Mouse (Mus musculus) left cerebral cortex, postnatal 4 days (tissue): ENCODE results near the gene Ifnab. TPM values are rescaled to one million over a fixed set of nuclear protein-coding genes. Genes with fewer than 3 reads are reported as not detected.
A peak's percentile ranks its signal among the peaks of the same experiment; 100 is the strongest.

Source experiments
- DNase-seq: peaks from one replicate; pipeline ENCODE4 v3.0.0-alpha.2; 2022
- intact Hi-C: fragments of 180-260 bp; cut with DNase I; formaldehyde crosslinking; loops from one replicate; pipeline ENCODE4 v1.15.1; 2025
- total RNA-seq, 2 experiments: library from RNA; stranded (reverse); gene quantifications; 2 replicates each; pipeline ENCODE4 v1.2.3; 2021

The Ifnab gene
- total RNA-seq, 2 experiments from 2014 or later, result not detected

DNA sequence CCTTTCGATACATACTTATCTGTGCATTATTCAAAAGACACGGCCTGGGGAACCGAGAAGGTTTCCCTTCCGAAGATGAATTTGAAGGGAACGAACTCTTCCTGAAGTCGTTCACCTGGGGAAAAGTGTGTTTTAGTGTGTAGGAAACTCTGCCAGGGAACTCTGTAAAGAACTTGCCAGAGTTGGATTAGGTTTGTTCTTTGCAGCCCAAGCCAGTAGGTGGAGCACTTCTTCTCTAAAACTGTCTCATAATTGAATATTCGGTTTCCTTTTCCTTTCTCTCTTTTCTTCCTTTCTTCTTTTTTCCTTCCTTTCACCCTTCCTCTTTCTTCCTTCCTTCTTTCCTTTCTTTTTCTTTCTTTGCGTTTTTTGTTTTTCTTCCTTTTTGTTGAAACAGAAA lies 10.8 kb downstream of the Ifnab start:
- no peak for DNase-seq

DNA sequence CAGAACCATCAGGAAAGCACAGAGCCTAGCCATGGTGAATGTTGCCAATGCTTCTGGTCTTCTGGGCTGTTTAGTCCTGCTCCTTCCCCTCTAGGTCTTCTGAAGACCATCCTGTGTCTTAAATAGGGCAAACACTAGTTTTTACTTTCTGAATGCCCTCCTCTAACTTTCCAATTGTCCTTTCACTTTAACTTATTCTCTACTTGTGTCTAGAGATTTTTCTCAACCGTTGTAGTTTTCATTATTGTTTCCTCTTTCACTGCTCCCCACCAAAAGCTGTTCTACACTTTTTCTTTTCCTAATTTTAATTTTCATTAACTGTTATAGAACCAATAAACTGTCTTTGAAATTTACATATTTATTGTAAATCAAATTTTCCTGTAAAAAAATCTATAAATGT lies 14.3 kb downstream of the Ifnab start, which contains the start of gene Ifna16:
TSS of gene Ifna16 (minus strand) at position 101 of the 400 bp plus-strand sequence.
- intact Hi-C loops, result no loop called here
- no peak for DNase-seq

More for the DNA sequence above, 10.8 kb downstream of the Ifnab start:
- intact Hi-C loops, result no loop called here

DNA sequence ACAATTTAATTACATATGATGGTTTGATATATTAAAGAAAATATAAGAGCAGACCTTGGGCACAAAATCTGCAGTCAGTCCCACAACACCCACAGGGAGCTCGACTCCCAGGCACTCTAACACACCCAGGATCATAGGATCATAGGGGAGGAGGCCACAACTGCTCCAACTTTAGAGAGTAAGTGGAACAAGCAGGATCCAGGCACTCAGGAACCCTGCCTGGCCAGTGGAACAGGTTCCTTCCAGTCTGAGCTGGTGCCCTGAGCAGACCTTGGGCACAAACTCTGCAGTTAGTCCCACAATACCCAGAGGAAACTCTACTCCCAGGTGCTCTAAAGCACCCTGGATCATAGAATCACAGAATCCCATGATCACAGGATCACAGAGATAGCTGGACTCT lies 35.7 kb downstream of the Ifnab start:
- no peak for DNase-seq
- intact Hi-C loops, result no loop called here

DNA sequence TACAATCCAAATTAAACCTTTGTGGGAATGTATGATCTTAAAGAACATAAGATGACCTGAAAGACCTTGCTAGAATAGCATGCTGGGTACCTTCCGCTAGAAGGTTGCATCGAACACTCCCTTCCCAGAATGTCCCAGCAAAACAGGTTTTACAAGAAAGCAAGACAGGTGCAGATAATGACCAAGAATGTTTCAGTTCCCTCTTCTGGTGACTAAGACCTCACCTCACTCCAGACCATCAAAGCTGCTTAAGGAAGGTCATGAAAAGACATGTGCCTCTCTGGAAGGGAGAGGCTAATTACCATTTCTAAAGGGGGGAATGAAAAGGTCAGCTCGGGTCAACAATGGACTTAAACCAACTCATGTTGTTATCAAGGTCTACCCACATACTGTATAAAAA lies 37.5 kb downstream of the Ifnab start:
- intact Hi-C loops, result no loop called here
- no peak for DNase-seq

DNA sequence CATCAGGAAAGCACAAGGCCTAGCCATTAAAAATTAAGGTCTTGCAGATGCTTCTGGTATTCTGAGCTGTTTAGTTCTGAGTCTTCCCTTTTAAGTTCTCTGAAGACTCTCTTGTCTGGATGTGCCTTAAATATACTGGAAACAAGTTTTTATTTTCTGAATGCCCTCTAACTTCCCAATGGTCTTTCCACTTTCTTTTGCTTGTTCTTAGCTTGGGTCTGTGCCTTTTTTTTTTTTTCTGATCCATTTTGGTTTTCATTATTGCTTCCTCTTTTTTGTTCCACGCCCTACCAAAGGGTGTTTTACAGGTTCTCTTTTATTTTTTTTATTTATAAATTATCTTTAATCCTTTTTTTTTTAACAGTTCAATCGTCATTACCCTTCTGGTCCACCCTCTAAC lies 46.8 kb downstream of the Ifnab start, which contains the start of gene Ifna13:
TSS of gene Ifna13 (minus strand) at position 101 of the 400 bp plus-strand sequence.
- intact Hi-C loops, result no loop called here
- no peak for DNase-seq

DNA sequence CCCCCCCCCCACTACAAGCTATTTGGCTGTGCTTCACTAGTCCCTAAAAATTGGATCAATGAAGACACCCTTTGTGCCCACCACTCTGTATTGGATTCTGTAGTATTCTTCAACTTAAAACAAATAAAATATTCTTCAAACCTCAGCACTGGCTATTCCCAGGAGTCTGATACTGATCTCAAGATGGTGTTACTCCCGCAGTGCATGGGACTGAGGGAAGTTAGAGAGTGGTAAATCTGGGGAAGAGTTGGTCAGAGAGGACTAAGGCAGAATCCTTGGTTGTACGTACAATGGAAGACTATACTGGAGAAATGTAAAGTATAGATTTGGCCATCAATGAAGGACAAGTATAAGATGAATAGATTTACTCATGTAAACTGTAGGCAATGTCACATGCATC lies 48.6 kb downstream of the Ifnab start:
- intact Hi-C loops, result no loop called here
- DNase-seq, result no peak

DNA sequence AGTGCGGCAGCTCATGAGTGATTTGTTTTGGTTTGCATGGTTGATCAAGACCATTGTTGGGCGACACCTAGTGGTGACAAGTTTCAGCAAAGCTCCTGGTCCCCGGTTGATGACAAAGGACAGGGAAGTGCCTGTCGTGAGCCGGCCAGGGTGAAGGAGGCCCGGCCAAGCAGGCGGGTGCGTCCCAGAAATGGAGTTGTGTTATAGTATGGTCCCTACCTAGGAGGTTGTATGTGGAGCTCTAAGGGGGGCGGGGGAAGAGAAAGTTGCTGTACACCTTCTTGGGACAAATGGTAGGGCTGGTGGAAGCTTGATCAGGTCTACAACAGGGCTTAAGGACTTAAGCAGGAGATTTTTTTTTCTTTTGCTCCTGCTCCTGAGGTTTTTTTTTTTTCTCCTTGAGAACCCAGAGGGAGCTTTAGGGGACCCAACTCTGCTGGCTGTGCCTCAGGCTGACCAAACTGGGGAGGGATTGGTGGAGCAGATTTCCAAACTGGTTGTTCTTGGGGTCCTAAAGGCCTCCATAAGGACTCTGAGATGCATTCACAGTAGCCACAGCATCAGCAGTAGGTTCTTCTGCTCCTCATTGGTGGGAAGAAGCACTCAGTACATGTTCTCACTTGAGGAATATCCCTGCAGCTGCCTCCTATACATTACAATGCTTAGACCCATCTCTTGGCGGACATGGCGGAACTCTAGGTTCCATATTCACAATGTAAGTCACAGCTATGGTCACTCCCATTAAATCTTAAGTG lies 49.9 kb downstream of the Ifnab start:
- DNase-seq, result peak; percentile 93
- intact Hi-C loops, result no loop called here

DNA sequence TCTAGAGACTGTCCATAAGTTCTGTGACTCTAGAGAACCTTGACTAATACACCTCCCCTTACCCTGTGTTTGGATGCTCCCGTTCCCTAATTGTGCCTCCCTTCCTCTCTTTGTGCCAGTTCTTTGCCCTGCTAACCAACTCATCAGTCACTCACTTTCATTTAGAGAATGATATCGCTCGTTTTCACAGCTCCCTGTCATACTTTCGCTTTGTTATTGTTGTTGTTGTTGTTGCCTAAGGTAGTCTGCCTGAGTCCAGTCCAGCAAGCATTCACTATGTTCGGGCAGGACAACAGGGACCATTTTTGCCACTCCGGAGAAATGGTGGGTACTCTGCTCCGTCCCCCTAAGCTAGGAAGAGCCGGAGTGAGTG lies 50.5 kb downstream of the Ifnab start:
- DNase-seq, result no peak
- intact Hi-C loops, result no loop called here

Other genes with a start within 250 kb of the Ifnab start
- not detected for gene Ifnb1, start 168.6 kb downstream of the Ifnab start, total RNA-seq
- gene Ifna15, start 133.1 kb downstream of the Ifnab start, total RNA-seq, result not detected
- gene Ifna14, start 119.6 kb downstream of the Ifnab start, total RNA-seq, result not detected
- not detected for gene Ifna9, start 99.0 kb downstream of the Ifnab start, total RNA-seq
- gene Ifna12, start 88.0 kb downstream of the Ifnab start, total RNA-seq, result not detected
- not detected for gene C87499, start 56.9 kb downstream of the Ifnab start, total RNA-seq
- gene Ifna13, start 46.9 kb downstream of the Ifnab start, total RNA-seq, result not detected
- gene Ifna16, start 14.4 kb downstream of the Ifnab start, total RNA-seq, result not detected
- not detected for gene Ifna2, start 7.4 kb downstream of the Ifnab start, total RNA-seq
- gene Gm26566, start 30.4 kb upstream of the Ifnab start, total RNA-seq, result 1 to 10 TPM; 1.5 to 1.7 TPM
- 100 to 1,000 TPM; 105 to 106 TPM for gene Klhl9, start 31.1 kb upstream of the Ifnab start, total RNA-seq
- not detected for gene Gm13271, start 63.5 kb upstream of the Ifnab start, total RNA-seq
- not detected for gene Gm13283, start 68.8 kb upstream of the Ifnab start, total RNA-seq
- not detected for gene Gm13290, start 82.5 kb upstream of the Ifnab start, total RNA-seq
- gene Gm13289, start 85.6 kb upstream of the Ifnab start, total RNA-seq, result not detected
- gene Gm13272, start 88.5 kb upstream of the Ifnab start, total RNA-seq, result not detected
- gene Ifnz, start 90.8 kb upstream of the Ifnab start, total RNA-seq, result not detected
- not detected for gene Gm13276, start 94.3 kb upstream of the Ifnab start, total RNA-seq
- gene Gm13277, start 97.3 kb upstream of the Ifnab start, total RNA-seq, result not detected
- not detected for gene Gm13278, start 100.2 kb upstream of the Ifnab start, total RNA-seq
- not detected for gene Gm13275, start 103.1 kb upstream of the Ifnab start, total RNA-seq
- not detected for gene Gm13279, start 106.0 kb upstream of the Ifnab start, total RNA-seq
- under 1 TPM in 1 of 2 experiments, not detected in 1; 0.24 TPM for gene Gm13285, start 108.3 kb upstream of the Ifnab start, total RNA-seq
- gene Gm13287, start 111.9 kb upstream of the Ifnab start, total RNA-seq, result not detected
- not detected for gene Gm13288, start 114.2 kb upstream of the Ifnab start, total RNA-seq
- gene Ifna7, start 124.9 kb upstream of the Ifnab start, total RNA-seq, result not detected
- not detected for gene Ifna11, start 128.6 kb upstream of the Ifnab start, total RNA-seq
- not detected for gene Ifna6, start 136.1 kb upstream of the Ifnab start, total RNA-seq
- not detected for gene Ifna5, start 144.2 kb upstream of the Ifnab start, total RNA-seq
- gene Ifna4, start 150.5 kb upstream of the Ifnab start, total RNA-seq, result not detected
- gene Ifna1, start 158.7 kb upstream of the Ifnab start, total RNA-seq, result not detected
- gene Ifne, start 188.8 kb upstream of the Ifnab start, total RNA-seq, result not detected